Mouse (Mus musculus): ENCODE measurements at regions not wholly inside any gene's neighbourhood (a gene's known extent, or its start where the extent isn't known, plus 50 kb on each side); places are given as distances from the start of the nearest gene placed in this dataset.

DNA sequence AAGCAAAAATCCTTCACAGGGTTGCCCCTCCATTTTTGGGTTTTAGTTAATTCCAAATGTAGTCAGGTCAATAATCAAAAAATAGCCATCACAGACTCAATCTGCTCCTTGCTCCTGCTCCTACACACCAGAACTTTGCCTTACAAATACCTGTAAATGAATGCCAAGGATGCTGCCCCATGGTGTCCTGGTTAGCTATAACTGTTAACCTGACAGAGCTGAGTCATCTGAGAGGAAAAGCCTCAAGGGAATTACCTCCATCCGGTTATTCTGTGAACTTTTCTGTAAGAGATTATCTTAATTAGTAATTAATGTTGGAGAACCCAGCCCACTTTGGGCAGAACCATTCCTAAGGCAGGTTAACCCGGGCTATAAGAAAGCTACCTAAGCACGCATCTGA is 325.4 kb upstream of the Castor2 start:
- H3K4me3 ChIP-seq (ENCODE audit: low read depth, low read length): no peak overlapping the region
- no peaks in the 10 kb centered on the region for H3K9me3 ChIP-seq (ENCODE audit: control insufficient read depth)
- no peaks in the 10 kb centered on the region for H3K36me3 ChIP-seq (ENCODE audit: control insufficient read depth, insufficient read depth)
- no peak overlapping the region for H3K4me2 ChIP-seq (replicated peaks; ENCODE audit: low read depth)
- H3K27ac ChIP-seq (ENCODE audit: low read depth, low read length): no peak overlapping the region
- TF ChIP-seq CTCF (IDR thresholded peaks at IDR 0.05; ENCODE audit: low read depth): no peak
- WGBS: 84% methylated on average over 3 of the region's 3 CpGs
- no peaks in the 10 kb centered on the region for H3K4me1 ChIP-seq (replicated peaks; ENCODE audit: control insufficient read depth, insufficient read depth, low read length)
- H3K9ac ChIP-seq (ENCODE audit: low read depth, low read length): no peak overlapping the region
- no peak for ATAC-seq
- no peaks in the 10 kb centered on the region for H3K27me3 ChIP-seq (replicated peaks; ENCODE audit: control insufficient read depth, insufficient read depth, low read length)

GRCm38 (mm10) chr5:133768856-133769255 is 330.7 kb upstream of the Castor2 start:
- no peak for ATAC-seq
- no peak for TF ChIP-seq CTCF (IDR thresholded peaks at IDR 0.05; ENCODE audit: low read depth)
- no peaks in the 10 kb centered on the region for H3K4me1 ChIP-seq (replicated peaks; ENCODE audit: control insufficient read depth, insufficient read depth, low read length)
- no peaks in the 10 kb centered on the region for H3K9me3 ChIP-seq (ENCODE audit: control insufficient read depth)
- no peak overlapping the region for H3K4me3 ChIP-seq (ENCODE audit: low read depth, low read length)
- no peaks in the 10 kb centered on the region for H3K36me3 ChIP-seq (ENCODE audit: control insufficient read depth, insufficient read depth)
- H3K4me2 ChIP-seq (replicated peaks; ENCODE audit: low read depth): no peak overlapping the region
- 74% methylated on average over 2 of the region's 2 CpGs for WGBS
- H3K27ac ChIP-seq (ENCODE audit: low read depth, low read length): no peak overlapping the region
- no peak overlapping the region for H3K9ac ChIP-seq (ENCODE audit: low read depth, low read length)
- H3K27me3 ChIP-seq (replicated peaks; ENCODE audit: control insufficient read depth, insufficient read depth, low read length): no peaks in the 10 kb centered on the region

- WGBS: 94% methylated on average over 2 of the region's 2 CpGs
- no peaks in the 10 kb centered on the region for H3K27me3 ChIP-seq (replicated peaks; ENCODE audit: control insufficient read depth, insufficient read depth, low read length)
- no peak overlapping the region for H3K4me2 ChIP-seq (replicated peaks; ENCODE audit: low read depth)
- H3K4me3 ChIP-seq (ENCODE audit: low read depth, low read length): no peak overlapping the region
- H3K9me3 ChIP-seq (ENCODE audit: control insufficient read depth): no peaks in the 10 kb centered on the region
- ATAC-seq: no peak
- no peak for TF ChIP-seq CTCF (IDR thresholded peaks at IDR 0.05; ENCODE audit: low read depth)
- H3K27ac ChIP-seq (ENCODE audit: low read depth, low read length): no peak overlapping the region
- H3K9ac ChIP-seq (ENCODE audit: low read depth, low read length): no peak overlapping the region
- no peaks in the 10 kb centered on the region for H3K36me3 ChIP-seq (ENCODE audit: control insufficient read depth, insufficient read depth)
- H3K4me1 ChIP-seq (replicated peaks; ENCODE audit: control insufficient read depth, insufficient read depth, low read length): no peaks in the 10 kb centered on the region
These were observed 341.7 kb upstream of the Castor2 start for GRCm38 (mm10) chr5:133757817-133758216.

GRCm38 (mm10) chr5:133754180-133754579 is 345.3 kb upstream of the Castor2 start:
- H3K27ac ChIP-seq (ENCODE audit: low read depth, low read length): no peak overlapping the region
- no peak overlapping the region for H3K4me3 ChIP-seq (ENCODE audit: low read depth, low read length)
- no peak overlapping the region for H3K9ac ChIP-seq (ENCODE audit: low read depth, low read length)
- no peaks in the 10 kb centered on the region for H3K36me3 ChIP-seq (ENCODE audit: control insufficient read depth, insufficient read depth)
- H3K4me2 ChIP-seq (replicated peaks; ENCODE audit: low read depth): no peak overlapping the region
- no peaks in the 10 kb centered on the region for H3K9me3 ChIP-seq (ENCODE audit: control insufficient read depth)
- TF ChIP-seq CTCF (IDR thresholded peaks at IDR 0.05; ENCODE audit: low read depth): no peak
- no peaks in the 10 kb centered on the region for H3K27me3 ChIP-seq (replicated peaks; ENCODE audit: control insufficient read depth, insufficient read depth, low read length)
- 32% methylated on average over 7 of the region's 7 CpGs for WGBS
- no peak for ATAC-seq
- H3K4me1 ChIP-seq (replicated peaks; ENCODE audit: control insufficient read depth, insufficient read depth, low read length): no peaks in the 10 kb centered on the region

GRCm38 (mm10) chr5:133753461-133754160 is 345.9 kb upstream of the Castor2 start:
- no peak for ATAC-seq
- no peak for TF ChIP-seq CTCF (IDR thresholded peaks at IDR 0.05; ENCODE audit: low read depth)
- Histone ChIP-seq H3K4me2 (replicated peaks; ENCODE audit: low read depth) (no peak overlapping the region), H3K4me1 (replicated peaks; ENCODE audit: control insufficient read depth, insufficient read depth, low read length) (no peaks in the 10 kb centered on the region), H3K36me3 (ENCODE audit: control insufficient read depth, insufficient read depth) (no peaks in the 10 kb centered on the region), H3K9ac (ENCODE audit: low read depth, low read length) (no peak overlapping the region), H3K27me3 (replicated peaks; ENCODE audit: control insufficient read depth, insufficient read depth, low read length) (no peaks in the 10 kb centered on the region), H3K27ac (ENCODE audit: low read depth, low read length) (no peak overlapping the region), H3K4me3 (ENCODE audit: low read depth, low read length) (no peak overlapping the region), H3K9me3 (ENCODE audit: control insufficient read depth) (no peaks in the 10 kb centered on the region)
- 40% methylated on average over 8 of the region's 8 CpGs for WGBS

- H3K4me2 ChIP-seq (replicated peaks; ENCODE audit: low read depth): no peak overlapping the region
- TF ChIP-seq CTCF (IDR thresholded peaks at IDR 0.05; ENCODE audit: low read depth): no peak
- H3K9me3 ChIP-seq (ENCODE audit: control insufficient read depth): no peaks in the 10 kb centered on the region
- no peak overlapping the region for H3K4me3 ChIP-seq (ENCODE audit: low read depth, low read length)
- no peaks in the 10 kb centered on the region for H3K36me3 ChIP-seq (ENCODE audit: control insufficient read depth, insufficient read depth)
- WGBS: 80% methylated on average over 1 of the region's 1 CpGs
- ATAC-seq: no peak
- no peaks in the 10 kb centered on the region for H3K4me1 ChIP-seq (replicated peaks; ENCODE audit: control insufficient read depth, insufficient read depth, low read length)
- H3K9ac ChIP-seq (ENCODE audit: low read depth, low read length): no peak overlapping the region
- H3K27ac ChIP-seq (ENCODE audit: low read depth, low read length): no peak overlapping the region
- H3K27me3 ChIP-seq (replicated peaks; ENCODE audit: control insufficient read depth, insufficient read depth, low read length): no peaks in the 10 kb centered on the region
These were observed 352.6 kb upstream of the Castor2 start for GRCm38 (mm10) chr5:133746960-133747359.

- no peak for ATAC-seq
- no peak overlapping the region for H3K4me3 ChIP-seq (ENCODE audit: low read depth, low read length)
- no peaks in the 10 kb centered on the region for H3K36me3 ChIP-seq (ENCODE audit: control insufficient read depth, insufficient read depth)
- H3K9me3 ChIP-seq (ENCODE audit: control insufficient read depth): no peaks in the 10 kb centered on the region
- H3K4me1 ChIP-seq (replicated peaks; ENCODE audit: control insufficient read depth, insufficient read depth, low read length): no peaks in the 10 kb centered on the region
- no peak overlapping the region for H3K4me2 ChIP-seq (replicated peaks; ENCODE audit: low read depth)
- H3K27ac ChIP-seq (ENCODE audit: low read depth, low read length): no peak overlapping the region
- H3K9ac ChIP-seq (ENCODE audit: low read depth, low read length): no peak overlapping the region
- no peaks in the 10 kb centered on the region for H3K27me3 ChIP-seq (replicated peaks; ENCODE audit: control insufficient read depth, insufficient read depth, low read length)
- no peak for TF ChIP-seq CTCF (IDR thresholded peaks at IDR 0.05; ENCODE audit: low read depth)
- 49% methylated on average over 10 of the region's 10 CpGs for WGBS
These were observed 353.1 kb upstream of the Castor2 start for GRCm38 (mm10) chr5:133746411-133746810.
